Mouse (Mus musculus) ES-Bruce4 (cell line): Measurements from ENCODE around the gene Add3. TPM values are rescaled to one million over a fixed set of nuclear protein-coding genes. Genes with fewer than 3 reads are reported as not detected.

ENCODE experiments used
- H3K27ac ChIP-seq: 2 replicates; pipeline ENCODE4 v1.5.1; 2012; ENCODE audit warnings: low read length, inconsistent platforms; ENCODE audit not compliant: insufficient read depth
- H3K27me3 ChIP-seq: 2 replicates; pipeline ENCODE4 v1.6.1; 2012; ENCODE audit warnings: mild to moderate bottlenecking, low read length, inconsistent platforms; ENCODE audit not compliant: control insufficient read depth, poor library complexity, insufficient read depth, severe bottlenecking
- H3K36me3 ChIP-seq: 2 replicates; pipeline ENCODE4 v1.6.1; 2012; ENCODE audit warnings: inconsistent platforms, mild to moderate bottlenecking, low read length, moderate library complexity; ENCODE audit not compliant: control insufficient read depth, poor library complexity, insufficient read depth, severe bottlenecking
- H3K4me1 ChIP-seq: one replicate; pipeline ENCODE4 v1.8.1; 2011; ENCODE audit warnings: low read length; ENCODE audit not compliant: control insufficient read depth, insufficient read depth
- H3K4me3 ChIP-seq: 2 replicates; pipeline ENCODE4 v1.5.1; 2011; ENCODE audit warnings: low read depth, mild to moderate bottlenecking, low read length
- H3K9ac ChIP-seq: 2 replicates; pipeline ENCODE4 v1.6.1; 2012; ENCODE audit warnings: low read depth, mild to moderate bottlenecking, inconsistent platforms; ENCODE audit not compliant: poor library complexity, severe bottlenecking
- H3K9me3 ChIP-seq: replicated peaks from 2 replicates; pipeline ENCODE4 v1.6.1; 2012; ENCODE audit warnings: mild to moderate bottlenecking, low read length, inconsistent platforms; ENCODE audit not compliant: control insufficient read depth, poor library complexity, insufficient read depth, severe bottlenecking
- CTCF ChIP-seq: IDR thresholded peaks from one replicate; pipeline ENCODE4 v1.8.1; 2011; ENCODE audit warnings: low read depth, low read length
- EP300 ChIP-seq: IDR thresholded peaks from 2 replicates; pipeline ENCODE4 v1.6.1; 2011; ENCODE audit warnings: low read depth, low read length; ENCODE audit not compliant: insufficient read depth
- POLR2A ChIP-seq: IDR thresholded peaks from one replicate; pipeline ENCODE4 v1.8.1; 2011; ENCODE audit warnings: low read length; ENCODE audit not compliant: insufficient read depth
- polyA plus RNA-seq: library from polyadenylated mRNA; stranded (reverse); fragments of >200 nt; gene quantifications from 2 replicates; pipeline ENCODE4 v1.2.4, GENCODE M21; 2011; ENCODE audit warnings: low read depth; ENCODE audit not compliant: missing spikeins, insufficient read depth, insufficient read length

The Add3 gene
- polyA plus RNA-seq, 1 experiment: 41.5 TPM

GRCm38 (mm10) chr19:53137116-53137670, 3.0 kb upstream of the Add3 start:
- no peak overlapping the region for H3K27ac ChIP-seq
- TF ChIP-seq POLR2A (no peak), CTCF (no peak), EP300 (no peak)
- H3K9ac ChIP-seq: no peak overlapping the region
- no peaks in the 10 kb centered on the region for H3K27me3 ChIP-seq
- no peaks in the 10 kb centered on the region for H3K36me3 ChIP-seq
- no peaks in the 10 kb centered on the region for H3K4me1 ChIP-seq
- H3K9me3 ChIP-seq: no peaks in the 10 kb centered on the region
- H3K4me3 ChIP-seq: no peak overlapping the region

DNA sequence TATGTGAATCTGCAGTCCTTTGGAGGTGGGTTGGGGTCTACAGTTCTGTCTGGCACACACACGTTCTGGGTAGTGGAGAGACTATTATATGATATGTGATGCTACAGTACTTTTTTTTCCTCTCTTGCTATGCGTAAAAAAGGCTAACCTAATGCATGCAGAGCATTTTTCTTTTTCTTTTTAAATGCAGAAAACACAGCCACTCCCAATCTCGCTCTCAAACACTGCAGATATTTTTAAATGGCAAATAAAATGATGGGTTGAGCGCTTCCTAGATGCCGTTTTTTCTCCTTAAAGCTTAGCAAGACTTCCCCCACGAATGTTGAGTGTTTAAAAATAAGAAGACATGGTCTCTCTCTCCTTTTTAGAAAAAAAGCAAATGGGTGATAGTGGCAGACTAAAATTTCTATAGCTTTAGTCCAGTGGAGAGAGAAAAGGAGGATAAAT, 584 bp downstream of the Add3 start:
- H3K9me3 ChIP-seq: no peaks in the 10 kb centered on the region
- TF ChIP-seq CTCF (no peak), EP300 (no peak), POLR2A (no peak)
- no peaks in the 10 kb centered on the region for H3K27me3 ChIP-seq
- H3K9ac ChIP-seq: no peak overlapping the region
- H3K27ac ChIP-seq: no peak overlapping the region
- no peaks in the 10 kb centered on the region for H3K36me3 ChIP-seq
- peak overlapping the region; percentile 15 for H3K4me3 ChIP-seq
- H3K4me1 ChIP-seq: no peaks in the 10 kb centered on the region

- Histone ChIP-seq H3K9me3 (no peaks in the 10 kb centered on the region), H3K27ac (no peak overlapping the region), H3K4me3 (peak overlapping the region; percentile 74), H3K36me3 (no peaks in the 10 kb centered on the region), H3K4me1 (no peaks in the 10 kb centered on the region), H3K27me3 (no peaks in the 10 kb centered on the region), H3K9ac (peak overlapping the region; percentile 59)
- TF ChIP-seq EP300 (no peak), POLR2A (no peak), CTCF (no peak)
Measured at GRCm38 (mm10) chr19:53141251-53142072, 1.2 kb downstream of the Add3 start.

- H3K9ac ChIP-seq: peak overlapping the region; percentile 98
- no peaks in the 10 kb centered on the region for H3K4me1 ChIP-seq
- no peak overlapping the region for H3K27ac ChIP-seq
Measured at GRCm38 (mm10) chr19:53142190-53143107, 2.2 kb downstream of the Add3 start.

GRCm38 (mm10) chr19:53143108-53143971, 3.1 kb downstream of the Add3 start:
- Histone ChIP-seq H3K9ac (peak overlapping the region; percentile 98), H3K9me3 (no peaks in the 10 kb centered on the region), H3K4me1 (no peaks in the 10 kb centered on the region), H3K27ac (no peak overlapping the region), H3K36me3 (no peaks in the 10 kb centered on the region), H3K27me3 (no peaks in the 10 kb centered on the region), H3K4me3 (peak overlapping the region; percentile 90)
- TF ChIP-seq CTCF: no peak
- TF ChIP-seq POLR2A: no peak
- no peak for TF ChIP-seq EP300

More at GRCm38 (mm10) chr19:53142190-53143107, 2.2 kb downstream of the Add3 start:
- peak overlapping the region; percentile 90 for H3K4me3 ChIP-seq
- H3K36me3 ChIP-seq: no peaks in the 10 kb centered on the region
- no peaks in the 10 kb centered on the region for H3K27me3 ChIP-seq
- H3K9me3 ChIP-seq: no peaks in the 10 kb centered on the region
- TF ChIP-seq EP300 (0 out of 2 replicates have a peak, but pooled peaks have one; percentile 43), CTCF (no peak), POLR2A (peak; percentile 99)
